Mouse (Mus musculus) lung, adult 2 months (tissue): Measurements from ENCODE around the gene Spdye4c. TPM values are rescaled to one million over a fixed set of nuclear protein-coding genes. Genes with fewer than 3 reads are reported as not detected.

Experiments
- DNase-seq: peaks from one replicate; pipeline ENCODE4 v3.0.0; 2022
- H3K4me1 ChIP-seq: fragments of 200-500 bp; 2 replicates; pipeline ENCODE4 v1.6.1; 2011; ENCODE audit warnings: low read length; ENCODE audit not compliant: control insufficient read depth, insufficient read depth
- H3K4me3 ChIP-seq: fragments of 200-500 bp; replicated peaks from 2 replicates; pipeline ENCODE3; 2011; ENCODE audit warnings: low read depth, mild to moderate bottlenecking, control low read depth, low read length; ENCODE audit errors: extremely low read depth
- CTCF ChIP-seq: fragments of 200-500 bp; IDR thresholded peaks from 2 replicates; pipeline ENCODE4 v1.5.1; 2011; ENCODE audit warnings: mild to moderate bottlenecking, low read length, control low read depth; ENCODE audit not compliant: insufficient read depth
- POLR2A ChIP-seq: fragments of 200-500 bp; IDR thresholded peaks from 2 replicates; pipeline ENCODE4 v1.6.1; 2011; ENCODE audit warnings: low read depth, mild to moderate bottlenecking, control low read depth, low read length, borderline replicate concordance; ENCODE audit errors: extremely low read depth
- WGBS: fragments of 180-500 bp; shearing (Covaris S2); methylation state at CpG from one replicate; pipeline ENCODE4 v1.1.7; 2018; 5-methylcytosine and 5-hydroxymethylcytosine counted together
- polyA plus RNA-seq: library from polyadenylated mRNA; depleted of rRNA; stranded (reverse); fragments of >200 nt; gene quantifications from 2 replicates; pipeline ENCODE4 v1.2.3, GENCODE M21; 2012; rRNA removed

Spdye4c gene
- polyA plus RNA-seq, 1 experiment = not detected

- H3K4me1 ChIP-seq = no peaks in the 10 kb centered on the region
- 85% methylated on average over 7 of the region's 7 CpGs for WGBS
- H3K4me3 ChIP-seq = no peak overlapping the region
- DNase-seq = no peak
- TF ChIP-seq POLR2A (no peak), CTCF (no peak)
Measured at GRCm38 (mm10) chr2:128592301-128592700, 1.3 kb downstream of the Spdye4c start.

GRCm38 (mm10) chr2:128601534-128601933 is 10.5 kb downstream of the Spdye4c start:
- DNase-seq = no peak
- Histone ChIP-seq H3K4me3 (no peak overlapping the region), H3K4me1 (no peaks in the 10 kb centered on the region)
- 19% methylated on average over 2 of the region's 2 CpGs for WGBS
- TF ChIP-seq POLR2A = no peak
- no peak for TF ChIP-seq CTCF

- TF ChIP-seq POLR2A = no peak
- no peak for TF ChIP-seq CTCF
- 76% methylated on average over 5 of the region's 5 CpGs for WGBS
Measured at GRCm38 (mm10) chr2:128609286-128609685, 18.3 kb downstream of the Spdye4c start.

GRCm38 (mm10) chr2:128611178-128611577 is 20.2 kb downstream of the Spdye4c start:
- TF ChIP-seq CTCF = no peak
- no peak for TF ChIP-seq POLR2A
- Histone ChIP-seq H3K4me3 (no peak overlapping the region), H3K4me1 (0 out of 2 replicates have a peak, but pooled peaks cover 3% of the 10 kb centered on the region)
- 80% methylated on average over 8 of the region's 8 CpGs for WGBS
- no peak for DNase-seq

More at GRCm38 (mm10) chr2:128609286-128609685, 18.3 kb downstream of the Spdye4c start:
- 0 out of 2 replicates have a peak, but pooled peaks cover 3% of the 10 kb centered on the region for H3K4me1 ChIP-seq
- no peak for DNase-seq
- H3K4me3 ChIP-seq = no peak overlapping the region

- 0 out of 2 replicates have a peak, but pooled peaks cover 3% of the 10 kb centered on the region for H3K4me1 ChIP-seq
- 81% methylated on average over 7 of the region's 7 CpGs for WGBS
- no peak for DNase-seq
- TF ChIP-seq CTCF (no peak), POLR2A (no peak)
- H3K4me3 ChIP-seq = no peak overlapping the region
Measured at GRCm38 (mm10) chr2:128612275-128612674, 21.3 kb downstream of the Spdye4c start.

- Histone ChIP-seq H3K4me3 (no peak overlapping the region), H3K4me1 (0 out of 2 replicates have a peak, but pooled peaks cover 3% of the 10 kb centered on the region)
- TF ChIP-seq CTCF = no peak
- 15% methylated on average over 5 of the region's 5 CpGs for WGBS
- no peak for DNase-seq
Measured at GRCm38 (mm10) chr2:128613365-128613764, 22.4 kb downstream of the Spdye4c start.

- WGBS = 88% methylated on average over 4 of the region's 4 CpGs
- H3K4me3 ChIP-seq = no peak overlapping the region
- H3K4me1 ChIP-seq = 0 out of 2 replicates have a peak, but pooled peaks cover 3% of the 10 kb centered on the region
- no peak for DNase-seq
- TF ChIP-seq CTCF = no peak
- TF ChIP-seq POLR2A = no peak
Measured at GRCm38 (mm10) chr2:128615366-128615765, 24.4 kb downstream of the Spdye4c start.

- WGBS = 84% methylated on average over 1 of the region's 1 CpGs
- Histone ChIP-seq H3K4me3 (no peak overlapping the region), H3K4me1 (no peaks in the 10 kb centered on the region)
- no peak for DNase-seq
- TF ChIP-seq POLR2A = no peak
- no peak for TF ChIP-seq CTCF
Measured at GRCm38 (mm10) chr2:128620578-128620977, 29.6 kb downstream of the Spdye4c start.

Other genes with a start within 250 kb of the Spdye4c start
- 46.5 and 48.1 TPM in 2 replicates for gene Anapc1, start 96.2 kb downstream of the Spdye4c start, polyA plus RNA-seq
- gene Mertk, start 107.7 kb downstream of the Spdye4c start, polyA plus RNA-seq = 9.9 and 12.6 TPM in 2 replicates
- gene Tmem87b, start 226.9 kb downstream of the Spdye4c start, polyA plus RNA-seq = 11.1 and 18.5 TPM in 2 replicates